Mouse (Mus musculus) embryonic facial prominence, embryonic 12.5 days (tissue): ENCODE results near the gene Als2cr12. TPM values are rescaled to one million over a fixed set of nuclear protein-coding genes. Genes with fewer than 3 reads are reported as not detected.
"Not testable (repeated sequence)": the region's sequence is repeated elsewhere in the genome, so short reads cannot be mapped to it uniquely, and the experiment has no call there.

Experiments used
- ATAC-seq: fragments of 200-750 bp; cut with Nextera tagmentation; 2 replicates; pipeline ENCODE4 v1.8.0; 2017; ENCODE audit not compliant: insufficient number of reproducible peaks, insufficient read depth, low FRiP score, low TSS enrichment
- H3K27ac ChIP-seq: fragments of 300-500 bp; sonication (generic); 2 replicates; pipeline ENCODE4 v1.5.1; 2016; ENCODE audit warnings: mild to moderate bottlenecking
- H3K27me3 ChIP-seq: fragments of 300-500 bp; sonication (generic); 2 replicates; pipeline ENCODE4 v1.6.1; 2016; ENCODE audit warnings: mild to moderate bottlenecking, moderate library complexity
- H3K36me3 ChIP-seq: fragments of 300-500 bp; sonication (generic); 2 replicates; pipeline ENCODE4 v1.6.1; 2016; ENCODE audit warnings: mild to moderate bottlenecking
- H3K4me1 ChIP-seq: fragments of 300-500 bp; sonication (generic); 2 replicates; pipeline ENCODE4 v1.6.1; 2016
- H3K4me2 ChIP-seq: fragments of 300-500 bp; sonication (generic); replicated peaks from 2 replicates; pipeline ENCODE4 v1.6.1; 2016; ENCODE audit warnings: mild to moderate bottlenecking, moderate library complexity
- H3K4me3 ChIP-seq: fragments of 300-500 bp; sonication (generic); 2 replicates; pipeline ENCODE4 v1.5.1; 2016; ENCODE audit warnings: mild to moderate bottlenecking
- H3K9ac ChIP-seq: fragments of 300-500 bp; sonication (generic); 2 replicates; pipeline ENCODE4 v1.6.1; 2016; ENCODE audit warnings: mild to moderate bottlenecking, moderate library complexity
- H3K9me3 ChIP-seq: fragments of 300-500 bp; sonication (generic); 2 replicates; pipeline ENCODE4 v1.6.1; 2016; ENCODE audit warnings: mild to moderate bottlenecking, moderate library complexity
- WGBS: fragments of 180-500 bp; shearing (Covaris S2); methylation state at CpG from one replicate; pipeline ENCODE4 v1.1.7; 2016; 5-methylcytosine and 5-hydroxymethylcytosine counted together
- polyA plus RNA-seq: library from polyadenylated mRNA; unstranded; fragments of >200 nt; fragmentation: Nextera tagmentation; extraction: Ambion mirVana; gene quantifications from 2 replicates; pipeline ENCODE4 v1.2.1, GENCODE M21; 2016

The Als2cr12 gene
- polyA plus RNA-seq, 1 experiment from 2014 or later = not detected

DNA sequence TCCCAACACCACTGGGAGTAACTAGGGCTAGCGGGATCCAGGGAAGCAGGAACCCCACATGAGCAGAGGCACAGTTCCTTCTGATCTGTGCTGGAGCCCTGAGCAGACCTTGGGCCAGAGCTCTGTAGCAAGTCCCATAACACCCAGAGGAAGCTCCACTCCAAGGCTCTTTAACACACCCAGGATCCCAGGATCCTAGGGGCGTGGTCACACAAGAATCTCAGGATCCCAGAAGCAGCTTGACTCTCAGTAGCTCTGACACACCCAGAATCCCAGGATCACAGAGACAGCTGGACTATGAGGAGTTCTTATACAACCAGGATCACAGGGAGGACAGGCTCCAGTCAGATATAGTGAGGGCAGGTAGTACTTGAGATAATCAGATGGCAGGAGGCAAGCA is 23.7 kb downstream of the Als2cr12 start:
- 86% methylated on average over 2 of the region's 2 CpGs for WGBS
- Histone ChIP-seq H3K36me3 (no peaks in the 10 kb centered on the region), H3K9ac (no peak overlapping the region), H3K4me3 (no peak overlapping the region), H3K27ac (no peak overlapping the region), H3K27me3 (no peaks in the 10 kb centered on the region), H3K4me2 (no peak overlapping the region), H3K4me1 (no peaks in the 10 kb centered on the region), H3K9me3 (no peaks in the 10 kb centered on the region)
- no peak for ATAC-seq

DNA sequence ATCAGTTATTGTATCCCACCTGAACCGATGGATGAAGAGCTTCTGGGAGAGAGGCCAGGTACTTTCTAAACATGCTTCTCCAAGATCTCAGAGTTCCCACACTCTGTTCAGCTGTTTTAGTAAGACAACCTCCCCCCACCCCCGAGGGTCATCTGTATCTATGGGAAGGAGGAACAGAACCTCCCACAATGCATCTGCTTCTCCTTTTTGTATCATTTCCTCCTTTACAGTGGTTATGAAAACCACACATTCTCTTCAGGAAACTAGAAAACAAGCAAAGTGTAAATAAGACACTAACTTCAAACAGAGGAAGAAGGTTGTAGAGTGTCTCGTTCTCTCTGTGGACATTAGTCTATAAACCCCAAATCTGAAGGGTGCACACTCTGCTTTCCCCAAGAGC is 26.2 kb downstream of the Als2cr12 start:
- not testable (repeated sequence) for H3K36me3 ChIP-seq, H3K4me3 ChIP-seq, H3K4me1 ChIP-seq, H3K9ac ChIP-seq, H3K4me2 ChIP-seq, ATAC-seq, H3K27ac ChIP-seq, H3K9me3 ChIP-seq, H3K27me3 ChIP-seq
- 83% methylated on average over 3 of the region's 3 CpGs for WGBS

DNA sequence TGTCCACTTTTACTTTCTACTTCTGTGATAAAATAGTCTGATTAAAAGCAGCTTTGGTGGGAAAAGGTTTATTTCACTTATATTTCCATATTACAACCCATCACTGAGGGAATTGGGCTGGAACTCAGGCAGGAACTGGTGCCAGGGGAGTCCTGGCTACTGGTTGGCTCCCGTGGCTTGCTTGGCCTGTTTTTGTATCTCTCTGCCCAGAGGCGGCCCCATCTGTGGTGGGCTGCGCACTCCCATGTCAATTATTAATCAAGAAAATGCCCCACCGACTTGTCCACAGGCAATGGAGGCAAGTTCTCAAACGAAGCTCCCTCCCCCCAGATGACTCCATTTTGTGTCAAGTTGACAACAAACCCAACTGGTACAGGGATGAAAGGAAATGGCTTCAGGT is 27.6 kb downstream of the Als2cr12 start:
- Histone ChIP-seq H3K4me1 (no peaks in the 10 kb centered on the region), H3K9me3 (no peaks in the 10 kb centered on the region), H3K36me3 (no peaks in the 10 kb centered on the region), H3K9ac (no peak overlapping the region), H3K4me3 (no peak overlapping the region), H3K4me2 (no peak overlapping the region), H3K27ac (no peak overlapping the region), H3K27me3 (no peaks in the 10 kb centered on the region)
- ATAC-seq = no peak
- 76% methylated on average over 5 of the region's 5 CpGs for WGBS

DNA sequence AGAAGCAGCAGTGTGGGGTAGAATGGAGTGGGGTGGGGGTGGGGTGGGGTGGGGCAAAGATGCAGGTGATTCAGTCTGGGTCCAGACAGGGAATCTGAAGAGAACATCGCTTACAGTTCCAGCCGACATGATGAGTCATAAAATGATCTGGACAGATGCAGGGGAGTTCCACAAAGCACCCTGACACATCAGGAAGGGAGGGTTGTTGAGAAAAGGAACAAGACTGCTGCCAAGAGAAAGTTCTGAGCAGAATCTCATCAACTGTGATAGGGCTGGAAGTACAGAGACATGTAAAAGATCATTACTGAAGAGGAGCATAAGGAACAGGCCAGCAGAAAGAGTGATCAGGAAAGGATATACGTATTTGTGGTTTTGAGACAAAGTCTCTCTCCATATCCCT is 32.4 kb downstream of the Als2cr12 start:
- WGBS = 86% methylated on average over 3 of the region's 3 CpGs
- H3K27ac ChIP-seq, H3K9me3 ChIP-seq, H3K36me3 ChIP-seq, H3K4me1 ChIP-seq, H3K9ac ChIP-seq, ATAC-seq, H3K27me3 ChIP-seq, H3K4me2 ChIP-seq, H3K4me3 ChIP-seq: not testable (repeated sequence)

DNA sequence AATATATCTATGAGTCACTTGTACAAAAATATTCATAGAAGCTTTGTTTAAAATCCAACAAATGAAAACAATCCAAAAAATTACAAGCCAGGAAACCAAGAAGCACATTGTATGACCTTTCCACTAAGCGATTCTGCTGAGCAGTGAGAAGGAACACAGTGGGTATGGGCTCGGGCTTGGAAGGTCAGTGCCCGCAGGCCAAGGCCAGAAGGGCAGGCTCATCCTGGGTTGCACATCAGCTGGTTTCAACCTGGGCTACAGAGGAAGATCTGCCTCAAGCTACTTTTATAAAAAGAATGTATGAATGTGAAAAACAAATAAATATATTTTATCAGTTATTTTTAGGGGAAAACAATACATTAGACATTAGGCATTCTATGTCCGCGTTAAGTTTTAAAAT is 33.1 kb downstream of the Als2cr12 start:
- H3K27ac ChIP-seq, H3K9me3 ChIP-seq, H3K36me3 ChIP-seq, H3K4me2 ChIP-seq, H3K9ac ChIP-seq, H3K4me3 ChIP-seq, H3K27me3 ChIP-seq, ATAC-seq, H3K4me1 ChIP-seq: not testable (repeated sequence)
- WGBS = 90% methylated on average over 5 of the region's 5 CpGs

DNA sequence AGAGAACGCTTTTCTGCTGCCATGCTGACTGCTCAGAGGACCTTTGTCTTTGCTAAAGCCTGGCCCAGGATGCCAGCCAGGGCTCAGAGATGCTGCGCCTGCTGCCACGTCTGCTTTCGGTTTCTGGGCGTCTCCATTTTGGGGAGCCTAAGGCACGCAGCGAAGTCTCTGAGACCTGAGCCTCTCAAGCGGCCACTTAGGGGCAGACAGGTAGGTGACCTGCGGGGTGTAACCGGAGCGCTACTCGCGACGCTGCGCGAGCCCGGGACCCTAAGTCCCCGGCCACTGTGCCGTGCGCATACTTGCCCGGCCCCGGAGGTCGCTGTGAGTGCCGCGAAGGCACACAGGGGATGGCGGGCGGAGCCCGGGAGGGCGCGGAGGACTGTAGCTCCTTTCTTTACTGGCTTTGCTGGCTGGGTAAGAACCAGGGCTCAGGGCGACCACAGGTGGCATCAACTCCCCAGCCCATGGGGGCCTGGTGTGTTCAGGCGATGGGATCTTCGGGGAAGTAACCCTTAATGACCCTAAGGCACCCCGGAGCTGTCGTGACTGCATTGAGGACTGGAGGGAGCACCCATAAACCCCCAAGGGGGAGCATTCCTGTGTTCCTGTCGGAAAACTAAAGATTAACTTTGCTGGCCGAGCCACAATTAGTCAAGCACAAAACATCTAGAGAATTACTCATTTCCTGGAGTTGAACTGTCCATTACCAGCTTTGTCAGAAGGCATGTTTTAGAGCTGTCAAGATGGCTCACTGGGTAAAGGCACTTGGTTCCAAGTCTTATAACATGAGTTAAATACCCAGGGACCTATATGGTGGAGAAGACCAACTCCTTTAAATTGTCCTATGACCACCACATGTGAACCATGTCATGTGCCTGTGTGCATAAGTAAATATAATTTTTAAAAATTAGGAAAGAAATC is 43.0 kb downstream of the Als2cr12 start:
- Histone ChIP-seq H3K9me3 (no peaks in the 10 kb centered on the region), H3K4me3 (peak overlapping the region; percentile 57), H3K27me3 (no peaks in the 10 kb centered on the region), H3K27ac (no peak overlapping the region), H3K9ac (peak overlapping the region; percentile 68), H3K4me1 (no peaks in the 10 kb centered on the region), H3K36me3 (no peaks in the 10 kb centered on the region), H3K4me2 (peak overlapping the region; percentile 74)
- 1% methylated on average over 37 of the region's 37 CpGs for WGBS
- ATAC-seq = no peak

DNA sequence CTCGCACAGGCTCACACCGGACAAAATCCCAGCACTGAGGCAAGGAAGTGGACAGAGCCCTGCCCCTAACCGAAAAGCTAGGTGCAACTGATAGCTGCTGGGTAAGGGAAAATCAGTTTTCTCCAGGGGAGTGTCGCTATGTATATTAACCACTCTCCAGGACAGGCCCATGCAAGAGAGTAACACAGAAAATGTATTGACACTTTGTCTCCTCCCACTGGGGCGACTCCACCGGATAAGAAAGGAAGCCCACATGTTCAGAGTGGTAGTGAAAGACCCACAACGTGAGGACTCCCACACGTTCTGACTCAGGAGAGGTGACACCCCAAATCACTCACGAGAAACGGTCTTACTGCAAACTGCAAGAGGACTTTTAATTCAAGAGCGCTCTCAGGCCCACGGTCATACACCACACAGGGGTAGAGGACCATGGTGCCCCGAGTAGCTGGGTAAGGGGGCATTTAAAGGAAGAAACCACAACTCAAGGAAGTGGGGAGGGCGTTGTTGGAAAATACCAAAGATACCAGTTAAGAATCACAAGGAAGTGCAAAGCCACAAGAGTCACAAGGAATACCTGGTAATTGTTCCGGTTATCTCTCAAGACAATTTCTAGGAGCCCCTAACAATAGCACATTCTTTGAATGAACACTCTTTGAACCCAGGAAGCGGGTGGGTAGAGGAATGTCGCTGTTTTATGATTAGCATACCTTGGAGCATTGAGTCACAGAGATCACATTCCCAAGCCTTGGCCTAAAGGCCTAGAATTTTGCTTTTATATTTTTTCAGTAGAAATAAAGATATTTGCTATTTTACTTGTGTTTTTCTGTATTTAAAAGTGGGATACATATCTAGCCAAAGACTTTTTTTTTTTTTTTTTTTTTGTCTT is 44.0 kb downstream of the Als2cr12 start:
- WGBS = 84% methylated on average over 17 of the region's 17 CpGs
- H3K27me3 ChIP-seq, ATAC-seq, H3K4me1 ChIP-seq, H3K36me3 ChIP-seq, H3K9ac ChIP-seq, H3K27ac ChIP-seq, H3K9me3 ChIP-seq: not testable (repeated sequence)
- peak overlapping the region; percentile 74 for H3K4me2 ChIP-seq
- peak overlapping the region; percentile 57; the same call in 1 of the 2 replicates for H3K4me3 ChIP-seq

DNA sequence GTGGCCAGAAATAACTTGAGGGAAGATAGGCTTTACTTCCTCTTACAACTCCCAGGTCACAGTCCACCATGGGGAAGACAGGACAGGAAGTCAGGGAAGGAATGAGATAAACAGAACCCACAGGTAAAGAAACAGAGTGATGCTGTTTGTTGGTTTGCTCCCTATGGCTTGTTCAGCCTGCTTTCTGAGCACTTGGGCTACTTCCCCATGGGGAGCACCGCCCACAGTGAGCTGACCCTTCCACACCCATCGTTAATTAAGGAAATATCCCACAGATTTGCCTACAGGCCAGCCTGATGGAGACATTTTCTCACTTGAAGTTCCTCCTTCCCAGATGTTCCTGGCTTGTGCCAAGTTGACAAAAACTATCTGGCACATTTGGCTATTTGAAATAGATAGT is 66.9 kb downstream of the Als2cr12 start:
- not testable (repeated sequence) for H3K4me2 ChIP-seq, H3K27ac ChIP-seq, H3K4me3 ChIP-seq, ATAC-seq, H3K36me3 ChIP-seq, H3K9me3 ChIP-seq, H3K27me3 ChIP-seq, H3K4me1 ChIP-seq, H3K9ac ChIP-seq
- WGBS = 82% methylated on average over 2 of the region's 2 CpGs

DNA sequence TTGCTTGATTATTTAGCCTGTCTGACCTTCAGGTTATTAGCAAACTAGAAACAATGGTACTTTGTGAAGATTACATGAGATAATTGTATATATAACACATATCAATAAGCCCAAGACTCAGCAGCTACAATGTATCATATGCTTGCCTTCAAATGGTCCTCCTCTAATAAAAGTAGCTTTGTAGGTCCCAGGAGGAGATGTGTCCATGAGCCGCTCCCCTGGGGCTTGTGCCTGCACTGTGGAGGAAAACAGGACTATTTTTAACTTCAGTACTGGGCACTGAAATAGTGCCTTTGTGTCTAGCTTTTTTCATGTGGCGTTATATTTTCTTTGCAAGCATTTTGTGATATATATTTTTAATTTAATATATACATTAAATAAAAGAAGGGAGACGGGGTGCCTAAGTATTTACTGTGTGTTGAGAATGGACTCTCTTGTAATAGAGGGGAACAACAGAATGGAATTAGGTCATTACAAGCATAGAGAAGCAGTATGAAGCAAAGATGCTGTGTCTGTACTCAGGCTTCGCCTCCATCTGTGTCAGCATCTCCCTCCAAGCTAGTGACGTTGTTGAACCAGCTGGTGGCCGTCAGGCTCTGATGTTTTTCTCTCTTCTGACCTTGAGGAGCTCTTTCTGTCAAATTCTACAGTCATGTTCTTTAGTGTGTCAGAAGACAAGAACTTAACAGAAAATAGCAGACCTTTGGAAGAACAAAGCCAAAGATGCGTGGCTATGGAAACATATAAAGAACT is 73.6 kb downstream of the Als2cr12 start:
- Histone ChIP-seq H3K27me3 (no peaks in the 10 kb centered on the region), H3K4me1 (no peaks in the 10 kb centered on the region), H3K9me3 (no peaks in the 10 kb centered on the region), H3K9ac (no peak overlapping the region), H3K4me3 (no peak overlapping the region), H3K4me2 (no peak overlapping the region), H3K27ac (no peak overlapping the region), H3K36me3 (no peaks in the 10 kb centered on the region)
- no peak for ATAC-seq
- 54% methylated on average over 7 of the region's 7 CpGs for WGBS

DNA sequence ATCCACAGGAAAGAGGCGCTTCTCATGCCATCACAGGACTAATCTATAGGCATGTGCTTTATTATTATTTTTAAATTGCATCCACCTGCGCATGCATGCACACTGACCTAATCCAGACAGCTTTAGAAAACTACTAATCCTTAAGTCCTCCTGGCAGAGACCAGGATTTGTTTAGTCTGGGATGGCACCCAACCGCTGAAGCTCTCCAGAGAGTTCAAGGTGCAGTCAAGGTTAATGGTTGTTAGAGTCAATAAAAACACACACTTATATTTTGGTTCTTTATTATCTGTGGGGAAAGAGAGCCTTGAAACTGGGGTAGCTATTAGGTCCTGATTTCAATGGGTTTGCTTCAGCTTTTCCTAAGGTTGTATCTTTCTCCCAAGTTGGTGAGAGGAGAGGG is 74.5 kb downstream of the Als2cr12 start:
- Histone ChIP-seq H3K36me3 (no peaks in the 10 kb centered on the region), H3K27ac (no peak overlapping the region), H3K4me2 (no peak overlapping the region), H3K27me3 (no peaks in the 10 kb centered on the region), H3K9ac (no peak overlapping the region), H3K9me3 (no peaks in the 10 kb centered on the region), H3K4me1 (no peaks in the 10 kb centered on the region), H3K4me3 (no peak overlapping the region)
- 82% methylated on average over 3 of the region's 3 CpGs for WGBS
- no peak for ATAC-seq

DNA sequence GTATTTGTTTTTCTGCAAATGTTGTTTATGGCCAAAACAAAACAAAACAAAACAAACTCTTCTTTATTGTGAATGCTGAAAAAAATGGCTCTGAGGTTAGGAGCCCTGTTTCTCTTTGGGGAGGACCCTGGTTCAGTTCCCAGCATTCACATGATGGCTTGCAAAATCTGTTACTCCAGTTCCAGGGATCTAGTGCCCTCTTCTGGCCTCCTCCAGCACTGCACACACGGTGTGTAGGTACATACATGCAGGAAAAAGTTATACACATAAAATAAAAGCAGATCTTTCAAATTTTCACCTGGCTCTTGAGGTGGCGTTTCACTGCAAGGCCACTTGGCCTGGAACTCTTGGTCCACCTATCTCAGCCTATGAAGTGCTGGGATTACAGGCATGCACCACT is 77.0 kb downstream of the Als2cr12 start:
- Histone ChIP-seq H3K9me3 (no peaks in the 10 kb centered on the region), H3K9ac (no peak overlapping the region), H3K4me2 (no peak overlapping the region), H3K36me3 (no peaks in the 10 kb centered on the region), H3K4me1 (no peaks in the 10 kb centered on the region), H3K4me3 (no peak overlapping the region), H3K27me3 (no peaks in the 10 kb centered on the region), H3K27ac (no peak overlapping the region)
- ATAC-seq = no peak
- WGBS = 82% methylated on average over 2 of the region's 2 CpGs
